Mouse (Mus musculus): ENCODE measurements around the gene Agr2.

Gene Agr2

DNA sequence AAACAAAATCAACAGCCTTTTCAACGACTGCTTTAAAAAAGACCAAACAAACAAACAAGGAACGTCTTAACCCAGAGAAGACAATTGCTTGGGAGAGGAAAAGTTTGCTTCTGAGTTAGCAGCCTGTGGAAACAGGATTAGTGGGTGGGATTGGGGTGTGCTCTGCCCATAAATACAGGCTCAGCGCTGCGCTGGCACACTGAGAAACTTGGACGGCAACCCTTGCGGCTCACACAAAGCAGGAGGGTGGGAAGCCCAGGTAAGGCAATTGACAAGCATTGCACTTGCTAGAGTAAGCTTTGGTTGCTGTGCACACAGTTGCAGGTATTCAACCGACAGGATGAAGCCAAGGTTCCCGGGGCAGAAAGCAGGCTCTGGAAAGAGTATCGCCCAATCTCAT, at the start of gene Agr2:
Agr2 (plus strand) TSS at position 197 of the 400 bp plus-strand sequence.
- WGBS: 67% methylated on average over 9 of the region's 9 CpGs

GRCm38 (mm10) chr12:35951757-35952156, 41.0 kb upstream of the Agr2 start:
- WGBS: 41% methylated on average over 1 of the region's 1 CpGs

DNA sequence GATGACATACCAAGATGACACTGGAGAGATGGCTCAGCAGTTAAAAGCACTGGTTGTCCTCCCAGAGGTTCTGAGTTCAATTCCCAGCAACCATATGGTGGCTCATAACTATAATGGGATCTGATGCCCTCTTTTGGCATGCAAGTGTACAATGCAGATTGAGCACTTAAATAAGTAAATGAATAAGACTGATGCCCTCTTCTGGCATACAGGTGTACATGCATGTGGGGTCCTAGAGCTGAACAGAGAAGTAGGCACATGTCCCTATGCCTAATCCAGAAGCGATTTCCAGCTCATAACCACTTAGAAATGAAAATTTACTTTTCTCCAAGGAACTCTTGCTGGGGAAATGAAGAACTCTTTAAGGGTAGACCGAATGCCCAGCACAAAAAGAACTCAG, 35.5 kb upstream of the Agr2 start:
- WGBS: 81% methylated on average over 2 of the region's 2 CpGs

DNA sequence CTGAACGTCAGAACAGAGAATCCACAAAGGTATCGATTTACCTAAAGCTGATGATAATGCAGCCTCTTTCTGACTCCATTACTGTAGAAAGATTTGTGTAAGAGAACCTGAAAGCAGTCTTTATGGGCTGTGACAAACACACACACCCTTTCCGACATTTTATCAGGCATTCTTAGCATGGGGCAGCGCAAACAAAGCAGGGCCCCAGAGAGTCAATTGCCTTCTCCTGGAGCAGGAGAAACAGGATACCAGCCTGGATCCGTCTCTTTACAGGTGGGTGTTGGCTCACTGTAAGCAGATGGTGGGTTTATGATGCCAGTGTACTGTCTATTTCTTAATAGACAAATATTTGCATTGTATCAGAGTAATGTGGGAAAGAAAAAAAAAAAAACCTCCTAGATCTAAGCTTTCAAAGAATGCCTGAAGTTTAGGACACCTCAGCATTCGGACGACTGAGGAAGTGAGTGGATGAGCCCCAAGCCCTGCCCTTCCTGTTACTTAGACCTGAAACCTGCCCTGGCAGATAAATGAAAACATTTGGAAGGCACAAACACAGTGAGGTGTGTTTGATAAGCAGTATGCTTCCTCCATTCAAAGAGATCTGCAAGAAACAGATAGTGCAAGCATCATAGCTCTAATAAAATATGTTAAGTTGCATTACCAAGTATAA, 26.5 kb upstream of the Agr2 start:
- 71% methylated on average over 7 of the region's 7 CpGs for whole genome bisulfite sequencing

DNA sequence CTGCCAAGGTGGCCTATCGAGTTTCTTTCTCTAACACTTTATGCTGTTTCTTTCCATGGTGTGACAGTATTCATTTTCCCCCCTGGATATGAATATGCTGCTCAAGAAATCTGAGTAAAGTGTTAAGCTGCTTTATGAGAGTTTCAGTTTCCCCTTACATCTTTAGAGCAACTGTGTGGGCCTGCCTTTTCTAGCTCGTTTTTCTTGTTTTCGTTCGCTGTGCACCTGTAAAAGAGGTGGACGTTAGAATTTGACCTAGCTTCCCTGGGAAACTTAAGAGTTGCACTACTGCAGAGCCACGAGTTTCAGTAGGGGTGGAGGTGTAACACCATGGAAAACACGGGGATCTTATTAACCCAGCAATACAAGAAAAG, 26.0 kb upstream of the Agr2 start:
- 61% methylated on average over 7 of the region's 7 CpGs for WGBS

DNA sequence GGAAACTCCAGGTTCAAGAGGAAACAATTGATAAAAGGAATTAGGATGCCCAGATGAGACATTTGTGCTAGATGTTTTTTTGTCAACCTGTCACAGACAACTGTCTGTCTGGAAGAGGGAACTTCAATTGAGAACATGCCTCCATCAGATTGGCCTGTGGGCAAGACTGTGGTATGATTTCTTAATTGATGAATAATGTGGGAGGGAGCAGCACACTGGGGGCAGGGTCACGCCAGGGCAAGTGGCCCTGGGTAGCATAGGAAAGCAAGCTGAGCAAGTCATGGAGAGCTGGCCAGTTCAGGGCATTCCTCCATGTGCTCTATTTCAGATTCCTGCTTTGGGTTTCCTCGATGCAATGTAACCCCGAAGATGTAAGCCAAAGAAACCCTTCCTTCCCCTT, 16.8 kb upstream of the Agr2 start:
- 88% methylated on average over 3 of the region's 3 CpGs for WGBS

- 54% methylated on average over 6 of the region's 6 CpGs for WGBS
Observed at GRCm38 (mm10) chr12:35977633-35978246, 15.0 kb upstream of the Agr2 start.

- 85% methylated on average over 5 of the region's 5 CpGs for WGBS
Observed at GRCm38 (mm10) chr12:35979625-35980024, 13.1 kb upstream of the Agr2 start.

GRCm38 (mm10) chr12:35981732-35982360, 10.9 kb upstream of the Agr2 start:
- WGBS: 49% methylated on average over 6 of the region's 6 CpGs

- 89% methylated on average over 9 of the region's 9 CpGs for WGBS
Observed at GRCm38 (mm10) chr12:35983472-35983871, 9.2 kb upstream of the Agr2 start.

GRCm38 (mm10) chr12:35984743-35985142, 8.0 kb upstream of the Agr2 start:
- 91% methylated on average over 5 of the region's 5 CpGs for WGBS

DNA sequence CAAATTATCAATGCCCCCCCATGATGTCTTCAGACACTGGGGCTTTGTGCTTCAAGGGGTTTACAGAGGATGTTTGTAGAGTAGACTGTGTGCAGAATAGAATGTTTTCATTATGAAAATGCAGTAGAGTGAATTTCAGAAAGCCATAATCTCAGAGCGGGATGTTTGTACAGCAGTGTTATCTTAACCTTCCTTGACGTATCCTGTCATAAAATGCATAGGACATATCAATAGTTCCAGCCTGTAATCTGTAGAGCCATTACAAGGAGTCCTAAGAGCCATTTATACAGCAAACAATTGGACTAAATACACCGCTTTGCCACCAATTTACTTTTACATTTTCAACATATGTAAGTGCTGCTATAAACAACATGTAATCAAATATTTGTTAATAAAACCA, 876 bp downstream of the Agr2 start:
- WGBS: 76% methylated on average over 3 of the region's 3 CpGs

- 35% methylated on average over 5 of the region's 5 CpGs for WGBS
Observed at GRCm38 (mm10) chr12:35995799-35996198, 3.1 kb downstream of the Agr2 start.

DNA sequence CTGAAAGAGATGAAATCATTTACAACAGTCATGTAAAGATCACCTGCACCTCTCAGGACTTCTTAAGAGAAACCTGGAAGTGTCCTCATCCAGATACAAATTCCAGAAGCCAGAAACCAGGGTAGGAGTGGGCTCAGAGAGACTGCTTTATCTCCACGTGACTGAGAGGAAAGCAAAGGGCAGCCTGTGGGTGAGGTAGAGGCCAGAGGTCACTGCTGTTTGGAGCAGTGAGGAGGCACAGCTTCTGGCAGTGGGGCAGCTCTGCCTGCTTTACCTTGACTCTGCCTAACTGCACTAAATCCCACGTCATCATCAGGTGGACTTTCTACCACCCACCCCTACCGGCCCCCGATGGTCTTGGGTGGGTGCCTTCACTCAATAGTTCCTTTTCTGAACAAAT, 12.0 kb downstream of the Agr2 start:
- 89% methylated on average over 4 of the region's 4 CpGs for WGBS

- 86% methylated on average over 2 of the region's 2 CpGs for WGBS
Observed at GRCm38 (mm10) chr12:36007581-36007980, 14.9 kb downstream of the Agr2 start.

DNA sequence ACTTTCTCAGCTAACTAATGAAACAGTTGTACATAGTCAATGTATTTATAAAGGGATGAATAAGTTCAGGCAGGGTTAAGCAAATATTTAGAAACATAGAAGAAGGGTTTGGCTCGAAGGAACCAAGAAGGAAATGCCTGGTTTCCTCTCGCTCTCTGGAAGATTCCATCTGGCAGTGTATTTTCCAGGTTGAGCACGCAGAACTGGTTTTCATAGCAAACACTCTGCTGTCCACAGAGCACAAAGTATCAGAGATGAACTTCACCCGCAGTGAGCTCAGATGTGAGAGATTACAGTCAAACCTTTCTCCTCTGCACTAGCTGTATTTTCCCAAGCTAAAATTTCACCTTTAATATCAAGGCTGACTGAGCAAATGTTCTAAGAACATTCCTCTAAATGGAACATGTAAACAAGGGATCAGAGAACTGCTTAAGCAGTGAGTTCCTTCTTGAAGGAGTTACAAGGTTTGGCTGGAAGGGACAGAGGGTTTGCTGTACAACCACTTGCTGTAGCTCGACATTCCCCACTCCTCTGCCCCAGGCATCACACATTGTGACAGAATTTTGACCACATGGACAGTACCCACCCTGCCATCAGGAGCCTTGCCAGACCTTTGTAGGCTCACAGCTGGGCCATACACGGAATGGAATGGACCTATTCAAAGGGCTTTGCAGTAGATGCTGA, 15.8 kb downstream of the Agr2 start:
- 51% methylated on average over 6 of the region's 6 CpGs for WGBS

DNA sequence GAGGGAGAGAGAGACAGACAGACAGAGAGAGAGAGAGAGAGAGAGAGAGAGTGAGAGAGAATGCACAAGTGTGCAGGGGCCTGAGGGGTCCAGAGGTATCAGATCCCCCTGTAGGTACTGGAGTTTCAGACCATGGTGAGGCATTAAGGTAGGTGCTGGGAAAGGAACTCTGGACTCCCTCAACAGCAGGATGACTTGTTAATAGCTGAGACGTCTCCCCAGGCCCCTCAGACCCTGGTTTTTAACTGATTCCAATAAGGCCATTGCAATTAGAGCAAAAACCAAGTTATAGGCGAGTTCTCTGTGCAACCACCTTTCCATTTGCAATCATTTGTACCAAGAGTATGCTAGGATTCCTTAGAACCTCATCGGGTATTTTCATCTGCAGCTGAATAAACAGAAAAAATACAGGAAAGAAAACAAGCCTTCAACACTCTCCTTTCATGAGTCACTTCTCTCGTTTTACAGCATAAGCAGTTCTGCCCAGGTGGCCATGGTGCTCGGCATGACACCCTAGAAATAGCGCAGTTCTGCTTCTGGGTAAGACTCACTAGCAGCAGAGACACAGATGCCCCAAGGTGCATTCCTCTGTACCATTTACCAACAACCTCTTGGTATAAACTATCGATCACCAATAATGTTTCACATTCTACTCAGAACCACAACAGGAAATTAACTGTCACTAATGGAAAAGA, 20.7 kb downstream of the Agr2 start:
- WGBS: 64% methylated on average over 7 of the region's 7 CpGs

- WGBS: 62% methylated on average over 2 of the region's 2 CpGs
Observed at GRCm38 (mm10) chr12:36017791-36018190, 25.1 kb downstream of the Agr2 start.

DNA sequence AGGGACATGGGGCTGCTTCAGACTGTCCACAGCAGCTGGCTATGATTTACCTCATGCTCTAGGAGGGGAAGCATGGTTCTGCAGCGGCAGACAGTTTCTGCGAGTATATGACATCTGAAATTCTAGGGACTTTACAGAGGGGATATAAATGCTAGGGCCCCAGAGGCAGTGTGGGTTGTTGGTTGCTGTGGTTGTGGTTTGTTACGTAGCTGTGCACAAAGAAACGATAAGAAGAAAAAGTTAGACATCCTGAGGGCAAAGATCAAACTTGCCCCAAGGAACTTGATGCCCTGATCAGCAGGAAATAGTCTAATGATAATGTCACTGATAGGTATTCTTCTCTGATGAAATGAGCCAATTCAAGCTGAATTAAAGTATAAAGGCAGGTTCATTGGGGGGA, 26.9 kb downstream of the Agr2 start:
- WGBS: 93% methylated on average over 4 of the region's 4 CpGs

DNA sequence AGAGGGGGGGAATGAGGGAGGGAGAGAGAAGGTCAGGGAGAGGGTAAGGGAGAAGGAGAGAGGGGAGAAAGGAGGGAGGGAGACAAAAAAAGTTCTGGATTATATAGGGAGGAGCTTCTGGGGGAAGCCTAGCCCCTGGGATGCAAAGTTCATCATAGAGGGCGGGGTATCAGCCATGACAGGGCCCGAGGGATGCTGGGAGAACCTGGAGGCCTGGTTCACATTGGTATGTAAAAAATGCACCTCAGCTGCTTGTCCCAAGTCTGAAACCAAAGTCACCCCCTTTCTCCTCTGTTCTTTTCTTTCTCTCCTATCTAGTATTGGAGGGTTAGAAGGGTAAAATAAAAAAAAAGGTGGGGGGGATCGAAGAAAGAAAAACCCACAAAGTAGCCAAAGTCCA, 27.4 kb downstream of the Agr2 start:
- WGBS: 93% methylated on average over 3 of the region's 3 CpGs

DNA sequence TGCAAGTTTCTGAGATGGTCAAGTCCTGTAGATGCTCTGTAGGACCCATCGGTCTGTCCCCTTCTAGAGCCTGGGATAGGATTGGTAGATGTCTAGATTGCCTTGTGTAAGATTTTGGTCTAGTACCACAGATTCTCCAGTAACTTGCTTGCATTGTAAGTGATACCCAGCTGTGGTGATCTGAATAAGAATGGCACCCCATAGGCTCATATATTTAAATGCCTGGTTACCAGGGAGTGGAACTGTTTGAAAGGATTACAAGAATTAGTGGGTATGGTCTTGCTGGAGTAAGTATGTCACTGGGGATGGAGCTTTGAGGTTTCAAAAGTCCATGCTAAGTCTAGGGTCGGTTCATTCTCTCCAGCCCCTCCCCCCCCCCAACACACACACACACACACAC, 28.0 kb downstream of the Agr2 start:
- WGBS: 90% methylated on average over 2 of the region's 2 CpGs

DNA sequence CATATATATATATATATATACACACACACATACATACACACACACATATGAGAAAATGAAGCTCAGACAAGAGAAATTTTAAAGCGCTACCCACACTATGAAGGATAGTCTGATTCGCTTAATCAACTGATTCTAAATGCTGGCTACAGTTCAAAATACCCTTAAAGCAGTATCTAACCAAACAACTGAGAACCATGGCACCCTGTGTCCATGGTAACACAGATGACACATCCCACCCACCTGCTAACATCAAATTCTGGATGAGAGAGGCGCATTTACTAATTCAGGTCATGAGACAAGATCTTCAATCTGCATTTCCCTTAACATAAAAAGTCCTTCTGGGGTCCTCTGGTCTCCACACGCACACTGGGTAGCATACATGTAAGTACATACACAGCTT, 33.4 kb downstream of the Agr2 start:
- WGBS: 53% methylated on average over 4 of the region's 4 CpGs
